8 mouse cellular contexts compared by ENCODE assay signal in genomic region chr11:69682840-69683533, GRCm38 (mm10). TPM values are rescaled to one million over a fixed set of nuclear protein-coding genes. Genes with fewer than 3 reads are reported as not detected.
DNase-seq lines count a peak whose midpoint lies in the region; ATAC-seq and TF ChIP-seq lines count a peak whose summit lies in the region.

No protein-coding gene starts in this region.

- TF ChIP-seq CTCF in bone marrow macrophage, adult 2 months (IDR thresholded peaks at IDR 0.05; ENCODE audit: low read depth, low read length), result peak; percentile 72

- DNase-seq in B cell, adult 2 months, result peak; percentile 88 to 89
- peak; percentile 95 for DNase-seq in kidney, postnatal 10 days
- DNase-seq in neural tube, embryonic 10.5 days (ENCODE audit: extremely low spot score, low spot score), result peak; percentile 92

- WGBS in heart, embryonic 13.5 days, result 19% methylated on average over 12 of the region's 12 CpGs
- 28% methylated on average over 12 of the region's 12 CpGs for WGBS in liver, embryonic 12.5 days (ENCODE audit: insufficient replicate concordance)
- WGBS in stomach, embryonic 15.5 days, result 13% methylated on average over 12 of the region's 12 CpGs

- H3K27me3 ChIP-seq in erythroblast, embryonic 14.5 days (ENCODE audit: control insufficient read depth), result peaks cover 7% of the 10 kb centered on the region
- H3K27me3 ChIP-seq in heart, embryonic 13.5 days (replicated peaks), result no peaks in the 10 kb centered on the region
- peaks cover 3% of the 10 kb centered on the region; the same call in 1 of the 2 replicates for H3K27me3 ChIP-seq in liver, embryonic 12.5 days (replicated peaks)
- no peaks in the 10 kb centered on the region for H3K27me3 ChIP-seq in stomach, embryonic 15.5 days (replicated peaks)

- no peak overlapping the region for H3K27ac ChIP-seq in bone marrow macrophage, adult 2 months (ENCODE audit: insufficient read depth, low read depth, low read length)
- H3K27ac ChIP-seq in heart, embryonic 13.5 days (replicated peaks), result peak overlapping the region; percentile 95
- H3K27ac ChIP-seq in liver, embryonic 12.5 days, result peak overlapping the region; percentile 95
- peak overlapping the region; percentile 98 for H3K27ac ChIP-seq in stomach, embryonic 15.5 days

- no peaks in the 10 kb centered on the region for H3K9me3 ChIP-seq in erythroblast, embryonic 14.5 days (ENCODE audit: control insufficient read depth, low read length)
- no peaks in the 10 kb centered on the region for H3K9me3 ChIP-seq in heart, embryonic 13.5 days
- no peaks in the 10 kb centered on the region for H3K9me3 ChIP-seq in liver, embryonic 12.5 days (replicated peaks)
- H3K9me3 ChIP-seq in stomach, embryonic 15.5 days, result no peaks in the 10 kb centered on the region

- no peak for ATAC-seq in heart, embryonic 13.5 days (ENCODE audit: extremely low read depth, insufficient number of reproducible peaks, low FRiP score, low TSS enrichment)
- peak; percentile 35; the same call in 1 of the 2 replicates for ATAC-seq in liver, embryonic 12.5 days
- ATAC-seq in stomach, embryonic 15.5 days (ENCODE audit: insufficient read depth, low FRiP score, low read depth), result no peak

- peaks cover 54% of the 10 kb centered on the region for H3K4me1 ChIP-seq in bone marrow macrophage, adult 2 months (ENCODE audit: control insufficient read depth, insufficient read depth, low read length)
- peaks cover 40% of the 10 kb centered on the region for H3K4me1 ChIP-seq in erythroblast, embryonic 14.5 days (ENCODE audit: control insufficient read depth)
- H3K4me1 ChIP-seq in heart, embryonic 13.5 days, result peaks cover 57% of the 10 kb centered on the region
- peaks cover 59% of the 10 kb centered on the region for H3K4me1 ChIP-seq in liver, embryonic 12.5 days
- peaks cover 48% of the 10 kb centered on the region for H3K4me1 ChIP-seq in stomach, embryonic 15.5 days

- no peak for TF ChIP-seq POLR2A in bone marrow macrophage, adult 2 months (IDR thresholded peaks at IDR 0.05; ENCODE audit: borderline replicate concordance, low read depth, low read length)

- peak overlapping the region; percentile 87 for H3K9ac ChIP-seq in heart, embryonic 13.5 days
- H3K9ac ChIP-seq in liver, embryonic 12.5 days, result no peak overlapping the region
- peak overlapping the region; percentile 16; the same call in 1 of the 2 replicates for H3K9ac ChIP-seq in stomach, embryonic 15.5 days

- H3K4me2 ChIP-seq in heart, embryonic 13.5 days, result peak overlapping the region; percentile 98
- peak overlapping the region; percentile 80 for H3K4me2 ChIP-seq in liver, embryonic 12.5 days
- H3K4me2 ChIP-seq in stomach, embryonic 15.5 days, result peak overlapping the region; percentile 87

- H3K36me3 ChIP-seq in erythroblast, embryonic 14.5 days (ENCODE audit: control insufficient read depth), result peaks cover 23% of the 10 kb centered on the region
- peaks cover 25% of the 10 kb centered on the region for H3K36me3 ChIP-seq in heart, embryonic 13.5 days
- peaks cover 26% of the 10 kb centered on the region for H3K36me3 ChIP-seq in liver, embryonic 12.5 days
- H3K36me3 ChIP-seq in stomach, embryonic 15.5 days, result peaks cover 12% of the 10 kb centered on the region

- no peak overlapping the region for H3K4me3 ChIP-seq in bone marrow macrophage, adult 2 months (ENCODE audit: insufficient read depth, low read length)
- H3K4me3 ChIP-seq in erythroblast, embryonic 14.5 days (replicated peaks), result peak overlapping the region; percentile 91
- peak overlapping the region; percentile 84 for H3K4me3 ChIP-seq in heart, embryonic 13.5 days
- H3K4me3 ChIP-seq in liver, embryonic 12.5 days, result peak overlapping the region; percentile 81; the same call in 1 of the 2 replicates
- peak overlapping the region; percentile 92 for H3K4me3 ChIP-seq in stomach, embryonic 15.5 days (replicated peaks)

RNA-seq across cellular contexts. Expression of gene Senp3, which starts 1.1 kb away (rescaled TPM):
- 120 and 131 TPM in 2 replicates for polyA plus RNA-seq in bone marrow macrophage, adult 2 months (2012; ENCODE audit: insufficient read depth, insufficient read length, missing spikeins)
- polyA plus RNA-seq in erythroblast, embryonic 14.5 days (2012), result 5.4 and 5.6 TPM in 2 replicates
- 59.2 and 63.5 TPM in 2 replicates for polyA plus RNA-seq in heart, embryonic 13.5 days (2015; fragmentation: Nextera tagmentation; extraction: Ambion mirVana)
- polyA plus RNA-seq in liver, embryonic 12.5 days (2016; fragmentation: Nextera tagmentation; extraction: Ambion mirVana), result 53.8 and 56.2 TPM in 2 replicates
- polyA plus RNA-seq in stomach, embryonic 15.5 days (2015; fragmentation: Nextera tagmentation; extraction: Ambion mirVana), result 69.1 and 74.5 TPM in 2 replicates

RNA-seq across cellular contexts. Expression of gene Tnfsf13, which starts 2.6 kb away (rescaled TPM):
- polyA plus RNA-seq in bone marrow macrophage, adult 2 months (2012; ENCODE audit: insufficient read depth, insufficient read length, missing spikeins), result 20.8 and 23.9 TPM in 2 replicates
- polyA plus RNA-seq in erythroblast, embryonic 14.5 days (2012), result not detected in 2 replicates
- 0.23 and 0.38 TPM in 2 replicates for polyA plus RNA-seq in heart, embryonic 13.5 days (2015; fragmentation: Nextera tagmentation; extraction: Ambion mirVana)
- polyA plus RNA-seq in liver, embryonic 12.5 days (2016; fragmentation: Nextera tagmentation; extraction: Ambion mirVana), result 0.14 and 0.23 TPM in 2 replicates
- polyA plus RNA-seq in stomach, embryonic 15.5 days (2015; fragmentation: Nextera tagmentation; extraction: Ambion mirVana), result 0.31 and 0.61 TPM in 2 replicates

RNA-seq across cellular contexts. Expression of gene Eif4a1, which starts 10.8 kb away (rescaled TPM):
- polyA plus RNA-seq in bone marrow macrophage, adult 2 months (2012; ENCODE audit: insufficient read depth, insufficient read length, missing spikeins), result 303 and 319 TPM in 2 replicates
- 27.9 and 30.9 TPM in 2 replicates for polyA plus RNA-seq in erythroblast, embryonic 14.5 days (2012)
- polyA plus RNA-seq in heart, embryonic 13.5 days (2015; fragmentation: Nextera tagmentation; extraction: Ambion mirVana), result 372 and 373 TPM in 2 replicates
- polyA plus RNA-seq in liver, embryonic 12.5 days (2016; fragmentation: Nextera tagmentation; extraction: Ambion mirVana), result 393 and 408 TPM in 2 replicates
- polyA plus RNA-seq in stomach, embryonic 15.5 days (2015; fragmentation: Nextera tagmentation; extraction: Ambion mirVana), result 442 and 514 TPM in 2 replicates

RNA-seq across cellular contexts. Expression of gene Tnfsf12, which starts 12.7 kb away (rescaled TPM):
- polyA plus RNA-seq in bone marrow macrophage, adult 2 months (2012; ENCODE audit: insufficient read depth, insufficient read length, missing spikeins), result 97.6 and 101 TPM in 2 replicates
- 0.02 TPM in 1 of 2 replicates, not detected in the other for polyA plus RNA-seq in erythroblast, embryonic 14.5 days (2012)
- 4.7 and 5.7 TPM in 2 replicates for polyA plus RNA-seq in heart, embryonic 13.5 days (2015; fragmentation: Nextera tagmentation; extraction: Ambion mirVana)
- 3.3 and 3.6 TPM in 2 replicates for polyA plus RNA-seq in liver, embryonic 12.5 days (2016; fragmentation: Nextera tagmentation; extraction: Ambion mirVana)
- 8.0 and 8.9 TPM in 2 replicates for polyA plus RNA-seq in stomach, embryonic 15.5 days (2015; fragmentation: Nextera tagmentation; extraction: Ambion mirVana)

RNA-seq across cellular contexts. Expression of gene Tnfsfm13, which starts 12.9 kb away (rescaled TPM):
- 43.9 and 59.4 TPM in 2 replicates for polyA plus RNA-seq in bone marrow macrophage, adult 2 months (2012; ENCODE audit: insufficient read depth, insufficient read length, missing spikeins)
- not detected in 2 replicates for polyA plus RNA-seq in erythroblast, embryonic 14.5 days (2012)
- polyA plus RNA-seq in heart, embryonic 13.5 days (2015; fragmentation: Nextera tagmentation; extraction: Ambion mirVana), result 3.3 and 3.4 TPM in 2 replicates
- 0.72 and 0.98 TPM in 2 replicates for polyA plus RNA-seq in liver, embryonic 12.5 days (2016; fragmentation: Nextera tagmentation; extraction: Ambion mirVana)
- polyA plus RNA-seq in stomach, embryonic 15.5 days (2015; fragmentation: Nextera tagmentation; extraction: Ambion mirVana), result 3.3 and 3.5 TPM in 2 replicates

Comparison
In these comparisons a context has a peak if more than half of its experiments do, and no peak if none do; other contexts are left out.
1. RNA of gene Tnfsf13, which starts 2.6 kb away (polyA plus RNA-seq): 20.8 to 23.9 TPM in bone marrow macrophage, adult 2 months; 0.31 to 0.61 TPM in stomach, embryonic 15.5 days, 0.23 to 0.38 TPM in heart, embryonic 13.5 days, 0.14 to 0.23 TPM in liver, embryonic 12.5 days and not detected in erythroblast, embryonic 14.5 days; every median in the first group is over 10 times any median in the second.
2. Peak in every context shown above with its lines, with median percentiles within 50 percentile points of each other: DNase-seq and H3K4me2 ChIP-seq.